Mouse (Mus musculus) neural tube, embryonic 14.5 days (tissue): ENCODE data around the gene Rasal3. TPM values are rescaled to one million over a fixed set of nuclear protein-coding genes. Genes with fewer than 3 reads are reported as not detected.

Experiments used
- ATAC-seq: fragments of 200-750 bp; cut with Nextera tagmentation; 2 replicates; pipeline ENCODE4 v1.8.0; 2017; ENCODE audit warnings: low read depth, mild to moderate bottlenecking, moderate TSS enrichment, moderate library complexity
- H3K27ac ChIP-seq: fragments of 300-500 bp; sonication (generic); 2 replicates; pipeline ENCODE4 v1.5.1; 2014; ENCODE audit warnings: low read depth, mild to moderate bottlenecking, control low read depth, low read length, moderate library complexity, mixed read lengths
- H3K27me3 ChIP-seq: fragments of 300-500 bp; sonication (generic); 2 replicates; pipeline ENCODE4 v1.6.1; 2014; ENCODE audit warnings: low read length; ENCODE audit not compliant: control insufficient read depth, insufficient read depth
- H3K36me3 ChIP-seq: fragments of 300-500 bp; sonication (generic); 2 replicates; pipeline ENCODE4 v1.6.1; 2014; ENCODE audit warnings: low read length, mixed read lengths; ENCODE audit not compliant: control insufficient read depth, insufficient read depth
- H3K4me1 ChIP-seq: fragments of 300-500 bp; sonication (generic); 2 replicates; pipeline ENCODE4 v1.6.1; 2014; ENCODE audit warnings: low read length; ENCODE audit not compliant: control insufficient read depth, insufficient read depth
- H3K4me2 ChIP-seq: fragments of 300-500 bp; sonication (generic); 2 replicates; pipeline ENCODE4 v1.6.1; 2014; ENCODE audit warnings: mild to moderate bottlenecking, low read depth, low read length, control low read depth
- H3K4me3 ChIP-seq: fragments of 300-500 bp; sonication (generic); 2 replicates; pipeline ENCODE4 v1.5.1; 2014; ENCODE audit warnings: low read depth, low read length, control low read depth, mixed read lengths
- H3K9ac ChIP-seq: fragments of 300-500 bp; sonication (generic); replicated peaks from 2 replicates; pipeline ENCODE4 v1.6.1; 2014; ENCODE audit warnings: low read depth, mild to moderate bottlenecking, control low read depth, low read length, mixed read lengths
- H3K9me3 ChIP-seq: fragments of 300-500 bp; sonication (generic); 2 replicates; pipeline ENCODE4 v1.6.1; 2016; ENCODE audit warnings: low read length; ENCODE audit not compliant: control insufficient read depth
- WGBS: fragments of 180-500 bp; shearing (Covaris S2); extraction: QIAGEN DNeasy Blood & Tissue Kit; methylation state at CpG from one replicate; pipeline ENCODE4 v1.1.7; 2014; 5-methylcytosine and 5-hydroxymethylcytosine counted together
- polyA plus RNA-seq: library from polyadenylated mRNA; unstranded; fragments of >200 nt; fragmentation: Nextera tagmentation; extraction: Ambion mirVana; gene quantifications from 2 replicates; pipeline ENCODE4 v1.2.1, GENCODE M21; 2014

Rasal3 gene
- polyA plus RNA-seq, 1 experiment from 2014 or later = 0.42 TPM

GRCm38 (mm10) chr17:32383661-32384060 is 19.7 kb downstream of the Rasal3 start:
- Histone ChIP-seq H3K4me3 (no peak overlapping the region), H3K4me2 (no peak overlapping the region), H3K4me1 (peaks cover 11% of the 10 kb centered on the region; the same call in 1 of the 2 replicates), H3K9ac (no peak overlapping the region), H3K36me3 (peaks cover 10% of the 10 kb centered on the region), H3K9me3 (no peaks in the 10 kb centered on the region), H3K27ac (no peak overlapping the region), H3K27me3 (no peaks in the 10 kb centered on the region)
- 81% methylated on average over 5 of the region's 5 CpGs for WGBS
- ATAC-seq = no peak

DNA sequence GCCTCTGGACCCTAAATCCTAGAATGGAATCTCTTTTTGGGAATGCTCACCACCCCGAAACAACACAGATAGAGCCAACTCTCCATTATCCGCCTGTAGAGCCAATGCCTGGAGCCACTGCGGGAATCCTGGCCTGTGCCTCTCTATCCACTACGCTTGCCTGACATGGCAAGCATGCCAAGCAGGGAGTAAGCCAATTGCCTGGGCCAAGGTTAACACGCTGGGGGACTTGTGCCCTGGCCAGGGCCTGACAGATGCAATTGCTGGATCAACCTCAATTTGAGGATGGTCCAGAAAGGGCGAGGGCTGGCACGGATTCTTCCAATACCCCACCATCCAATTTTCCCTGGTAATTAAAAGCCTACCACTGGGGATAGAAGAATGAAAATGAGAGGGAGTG is 20.8 kb downstream of the Rasal3 start:
- Histone ChIP-seq H3K27me3 (no peaks in the 10 kb centered on the region), H3K36me3 (peaks cover 12% of the 10 kb centered on the region), H3K4me3 (no peak overlapping the region), H3K27ac (no peak overlapping the region), H3K4me2 (no peak overlapping the region), H3K4me1 (peaks cover 2% of the 10 kb centered on the region; the same call in 1 of the 2 replicates), H3K9me3 (no peaks in the 10 kb centered on the region), H3K9ac (no peak overlapping the region)
- WGBS = 93% methylated on average over 7 of the region's 7 CpGs
- no peak for ATAC-seq

DNA sequence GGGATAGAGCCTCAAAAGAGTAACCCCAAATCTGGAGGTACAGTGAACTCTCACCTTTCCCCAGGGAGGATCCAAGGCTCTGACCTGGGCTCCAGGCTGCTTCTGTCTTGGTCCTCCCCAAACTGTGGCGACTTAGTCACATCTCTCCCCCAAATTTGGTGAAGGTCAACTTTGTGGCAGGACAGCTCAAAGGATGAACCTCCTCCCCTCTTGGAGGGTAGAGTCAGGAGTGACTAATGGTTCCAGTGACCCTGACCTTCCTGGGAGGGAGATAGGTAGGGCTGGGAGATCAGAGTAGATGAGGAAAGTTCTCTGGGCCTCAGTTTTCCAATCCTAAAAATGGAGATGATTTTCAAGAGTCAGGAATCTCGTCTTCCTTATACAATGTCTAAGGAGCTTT is 24.6 kb downstream of the Rasal3 start:
- WGBS = 86% methylated on average over 2 of the region's 2 CpGs

GRCm38 (mm10) chr17:32377137-32377536 is 26.2 kb downstream of the Rasal3 start:
- 89% methylated on average over 9 of the region's 9 CpGs for WGBS
- no peaks in the 10 kb centered on the region for H3K4me1 ChIP-seq
- no peak overlapping the region for H3K9ac ChIP-seq
- no peak overlapping the region for H3K4me3 ChIP-seq
- no peaks in the 10 kb centered on the region for H3K9me3 ChIP-seq
- ATAC-seq = no peak
- H3K27me3 ChIP-seq = no peaks in the 10 kb centered on the region
- no peak overlapping the region for H3K27ac ChIP-seq
- H3K36me3 ChIP-seq = peaks cover 11% of the 10 kb centered on the region; the same call in 1 of the 2 replicates
- H3K4me2 ChIP-seq = no peak overlapping the region

More for the DNA sequence above, 24.6 kb downstream of the Rasal3 start:
- no peaks in the 10 kb centered on the region for H3K4me1 ChIP-seq
- no peaks in the 10 kb centered on the region for H3K27me3 ChIP-seq
- H3K27ac ChIP-seq = no peak overlapping the region
- H3K9ac ChIP-seq = no peak overlapping the region
- no peak overlapping the region for H3K4me2 ChIP-seq
- no peak for ATAC-seq
- no peaks in the 10 kb centered on the region for H3K9me3 ChIP-seq
- no peak overlapping the region for H3K4me3 ChIP-seq
- H3K36me3 ChIP-seq = peaks cover 11% of the 10 kb centered on the region

DNA sequence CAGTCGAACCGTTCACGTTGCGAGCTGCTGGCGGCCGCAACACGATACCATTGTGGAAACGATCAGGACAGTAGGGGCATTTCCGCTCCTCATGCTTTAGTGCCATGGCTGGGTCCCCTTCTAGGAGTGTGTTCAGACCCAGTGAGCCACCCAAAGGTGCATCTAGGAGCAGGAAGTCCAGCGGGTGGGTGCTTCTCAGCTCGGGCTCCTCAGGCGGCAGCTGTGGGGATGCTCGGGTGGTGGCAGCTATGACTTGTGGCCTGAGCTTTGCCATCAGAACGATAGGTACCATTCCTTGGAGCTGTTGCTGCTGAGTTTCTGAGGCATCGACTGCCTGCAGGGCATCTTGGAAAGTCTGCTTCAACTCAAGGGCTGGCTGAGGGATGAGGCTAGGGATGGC is 26.9 kb downstream of the Rasal3 start:
- peaks cover 11% of the 10 kb centered on the region; the same call in 1 of the 2 replicates for H3K36me3 ChIP-seq
- H3K4me3 ChIP-seq = no peak overlapping the region
- no peak overlapping the region for H3K9ac ChIP-seq
- H3K4me1 ChIP-seq = no peaks in the 10 kb centered on the region
- no peak overlapping the region for H3K27ac ChIP-seq
- H3K4me2 ChIP-seq = no peak overlapping the region
- 87% methylated on average over 15 of the region's 15 CpGs for WGBS
- H3K9me3 ChIP-seq = no peaks in the 10 kb centered on the region
- no peak for ATAC-seq
- H3K27me3 ChIP-seq = no peaks in the 10 kb centered on the region

- Histone ChIP-seq H3K9ac (no peak overlapping the region), H3K4me2 (0 out of 2 replicates have a peak overlapping the region, but pooled peaks have one; percentile 14), H3K27ac (no peak overlapping the region), H3K9me3 (no peaks in the 10 kb centered on the region), H3K36me3 (0 out of 2 replicates have a peak, but pooled peaks cover 6% of the 10 kb centered on the region), H3K4me3 (no peak overlapping the region), H3K4me1 (0 out of 2 replicates have a peak, but pooled peaks cover 6% of the 10 kb centered on the region), H3K27me3 (no peaks in the 10 kb centered on the region)
- WGBS = 15% methylated on average over 11 of the region's 17 CpGs
- ATAC-seq = no peak
Measured at GRCm38 (mm10) chr17:32368991-32369578, 34.3 kb downstream of the Rasal3 start.

DNA sequence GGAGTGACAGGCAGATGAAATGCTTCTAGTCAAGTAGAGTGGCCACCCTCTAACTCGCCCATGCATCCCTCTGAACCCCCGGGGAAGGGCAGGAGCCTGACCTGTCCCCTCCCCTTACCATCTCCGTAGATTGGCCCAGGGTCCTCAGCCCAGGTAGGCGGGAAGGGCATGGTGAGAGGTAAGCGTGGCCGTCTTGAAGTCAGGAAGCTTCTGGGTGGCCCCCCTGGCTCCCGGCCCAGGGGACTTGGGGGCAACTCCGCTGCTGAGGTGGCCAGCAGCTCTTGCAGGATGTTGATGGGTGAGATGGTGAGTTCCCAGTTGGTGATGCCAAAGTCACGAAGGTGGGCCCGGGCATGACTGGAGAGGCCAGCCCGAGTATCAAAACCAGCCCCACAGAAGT is 35.7 kb downstream of the Rasal3 start:
- Histone ChIP-seq H3K27ac (no peak overlapping the region), H3K36me3 (0 out of 2 replicates have a peak, but pooled peaks cover 6% of the 10 kb centered on the region), H3K4me1 (peaks cover 14% of the 10 kb centered on the region), H3K9me3 (no peaks in the 10 kb centered on the region), H3K9ac (no peak overlapping the region), H3K4me2 (no peak overlapping the region), H3K4me3 (no peak overlapping the region), H3K27me3 (no peaks in the 10 kb centered on the region)
- WGBS = 91% methylated on average over 11 of the region's 11 CpGs
- ATAC-seq = no peak

DNA sequence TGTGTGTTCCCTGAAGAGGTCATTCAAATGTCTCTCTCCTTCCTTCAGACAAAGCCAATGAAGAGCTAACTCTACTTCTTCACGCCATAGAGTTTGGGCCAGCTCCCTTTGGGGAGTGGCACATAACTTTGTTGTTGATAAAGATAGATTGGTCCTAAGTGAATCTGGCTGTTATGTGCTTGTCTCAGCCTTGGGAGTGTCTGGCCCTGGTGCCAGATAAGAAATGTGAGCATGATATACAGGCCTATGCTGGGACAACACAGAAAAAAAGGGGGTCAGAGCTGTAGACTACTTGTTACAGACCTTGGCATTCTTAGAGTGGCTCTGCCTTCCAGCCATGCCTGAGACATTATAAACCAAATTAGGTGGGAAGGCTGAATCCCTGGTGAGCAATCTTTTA is 38.1 kb downstream of the Rasal3 start:
- Histone ChIP-seq H3K4me2 (no peak overlapping the region), H3K36me3 (peaks cover 18% of the 10 kb centered on the region), H3K27ac (no peak overlapping the region), H3K4me1 (peaks cover 20% of the 10 kb centered on the region), H3K27me3 (no peaks in the 10 kb centered on the region), H3K9me3 (no peaks in the 10 kb centered on the region), H3K9ac (no peak overlapping the region), H3K4me3 (no peak overlapping the region)
- ATAC-seq = no peak
- 94% methylated on average over 1 of the region's 1 CpGs for WGBS

GRCm38 (mm10) chr17:32364850-32365249 is 38.5 kb downstream of the Rasal3 start:
- H3K9me3 ChIP-seq = no peaks in the 10 kb centered on the region
- no peak overlapping the region for H3K27ac ChIP-seq
- peak; percentile 45 for ATAC-seq
- H3K4me2 ChIP-seq = peak overlapping the region; percentile 57
- peak overlapping the region; percentile 92 for H3K4me3 ChIP-seq
- peaks cover 22% of the 10 kb centered on the region for H3K36me3 ChIP-seq
- H3K27me3 ChIP-seq = no peaks in the 10 kb centered on the region
- WGBS = 74% methylated on average over 5 of the region's 5 CpGs
- peaks cover 20% of the 10 kb centered on the region for H3K4me1 ChIP-seq
- H3K9ac ChIP-seq = no peak overlapping the region
